Mouse (Mus musculus) lung, postnatal 4 days (tissue): ENCODE results near the gene Atp2b4.

Source experiments
- DNase-seq, 2 experiments: peaks; one replicate each; pipeline ENCODE4 v3.0.0; 2021

The Atp2b4 gene

DNA sequence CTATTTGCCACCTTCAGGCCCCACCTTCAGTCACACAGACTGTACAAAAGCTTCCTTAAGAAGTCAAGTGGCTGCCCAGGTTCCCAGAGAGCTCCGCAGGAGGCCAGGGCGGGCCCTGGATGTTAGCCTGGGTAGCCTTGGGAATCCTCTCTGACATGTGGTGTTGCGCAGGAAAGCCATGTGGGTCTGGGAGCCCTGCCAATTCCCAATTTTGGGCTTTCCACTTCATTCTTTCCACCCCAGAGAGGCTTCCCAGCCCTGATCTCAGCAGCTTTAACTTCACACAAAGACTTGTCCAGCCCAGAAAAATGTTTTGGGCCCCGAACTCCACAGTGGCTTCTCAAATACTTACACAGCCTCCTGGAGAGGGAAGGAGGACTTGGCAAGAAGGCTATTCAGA lies 56.2 kb downstream of the Atp2b4 start:
- peak; percentile 76 to 84 for DNase-seq

- no peak for DNase-seq
These were observed 58.3 kb downstream of the Atp2b4 start for GRCm38 (mm10) chr1:133742517-133742916.

- peak in 1 of 2 experiments; percentile 18 for DNase-seq
These were observed 58.9 kb downstream of the Atp2b4 start for GRCm38 (mm10) chr1:133741881-133742434.

DNA sequence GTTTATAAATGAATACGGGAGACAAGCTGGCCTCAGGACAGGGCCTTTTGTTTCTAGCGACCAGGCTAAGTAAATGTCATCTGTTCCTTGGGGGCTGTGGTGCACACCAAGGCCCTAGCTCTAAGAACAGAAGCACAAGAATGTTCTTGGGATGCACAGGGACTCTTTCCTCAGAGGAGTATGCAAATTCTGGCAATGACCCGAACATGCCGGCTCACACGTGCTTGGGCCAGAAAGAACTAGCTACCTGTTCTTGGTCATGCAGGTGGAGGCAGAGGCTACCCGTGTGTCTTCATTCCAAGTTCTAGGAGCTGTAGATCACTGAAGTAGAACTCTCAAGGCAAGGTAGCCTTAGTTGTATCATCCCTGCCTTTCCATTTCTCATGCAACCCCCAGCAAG lies 59.7 kb downstream of the Atp2b4 start:
- no peak for DNase-seq

DNA sequence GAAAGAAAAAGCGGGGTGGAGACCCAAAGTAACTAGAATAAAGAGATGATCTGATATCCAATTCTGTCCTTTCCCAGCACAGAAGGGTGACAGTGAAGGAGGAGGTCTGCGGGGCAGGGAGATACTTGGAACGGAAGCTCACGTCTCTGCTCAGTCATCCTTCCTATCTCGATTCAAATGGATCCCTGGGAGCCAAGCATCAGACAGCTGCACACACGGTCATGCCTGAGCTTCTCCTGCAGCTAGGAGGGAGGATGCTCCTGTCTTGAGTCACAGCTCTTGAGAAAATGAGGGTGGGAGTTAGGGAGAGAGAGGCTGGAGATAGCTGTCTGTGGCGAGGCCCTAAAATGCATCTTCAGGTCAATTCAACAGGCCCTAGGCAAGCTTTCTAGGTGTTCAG lies 64.2 kb downstream of the Atp2b4 start:
- DNase-seq, result no peak

DNA sequence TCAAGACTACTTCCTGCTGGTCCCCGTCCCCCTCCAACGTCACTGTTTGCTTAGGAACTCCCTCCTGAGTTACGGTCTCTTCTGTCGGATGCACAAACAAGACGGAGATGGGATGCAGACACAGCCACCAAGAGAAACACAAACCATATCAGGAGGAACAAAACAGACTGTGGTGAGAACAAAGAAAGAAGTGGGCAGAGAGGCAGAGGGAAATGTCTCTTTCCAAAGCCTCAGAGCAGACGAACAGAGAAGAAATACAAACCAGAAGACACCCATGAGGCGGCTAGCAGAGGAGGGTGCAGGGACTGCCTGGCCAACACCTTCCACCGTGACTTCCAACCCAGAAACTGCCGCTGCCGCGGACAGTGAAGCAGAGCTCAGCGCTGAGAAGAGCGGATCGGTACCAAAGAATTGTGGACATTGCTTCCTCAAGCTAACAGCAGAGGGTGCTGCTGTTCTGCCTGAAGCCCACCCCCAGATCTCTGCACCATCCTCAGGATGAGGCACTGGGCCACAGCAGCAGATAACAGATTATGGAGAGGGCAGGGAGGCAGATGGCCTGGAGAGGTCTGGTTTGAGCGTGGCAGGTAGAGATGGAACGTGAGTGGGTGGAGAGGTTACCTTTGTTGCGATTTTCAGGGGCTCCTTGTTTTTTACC lies 64.7 kb downstream of the Atp2b4 start:
- DNase-seq, result peak; percentile 64 to 74

DNA sequence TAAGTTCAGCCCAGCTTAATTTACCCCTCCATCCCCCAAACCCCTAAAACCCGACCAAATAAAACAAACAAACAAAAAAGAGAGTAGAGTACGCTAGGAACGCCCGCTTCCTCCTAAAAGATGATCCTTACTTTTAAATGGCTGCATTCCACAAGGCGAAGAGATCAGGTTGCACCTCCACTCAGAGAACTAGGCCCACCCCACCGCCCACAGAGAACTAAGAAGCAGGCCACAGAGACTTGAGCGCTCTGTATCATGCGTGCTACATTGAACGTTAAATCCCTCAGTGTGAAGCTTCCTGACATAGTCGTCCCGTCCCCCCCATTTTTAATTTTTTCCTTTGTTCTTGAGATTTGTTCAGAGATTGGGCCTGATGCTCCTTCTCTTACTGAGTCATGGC lies 68.0 kb downstream of the Atp2b4 start:
- DNase-seq, result no peak

DNA sequence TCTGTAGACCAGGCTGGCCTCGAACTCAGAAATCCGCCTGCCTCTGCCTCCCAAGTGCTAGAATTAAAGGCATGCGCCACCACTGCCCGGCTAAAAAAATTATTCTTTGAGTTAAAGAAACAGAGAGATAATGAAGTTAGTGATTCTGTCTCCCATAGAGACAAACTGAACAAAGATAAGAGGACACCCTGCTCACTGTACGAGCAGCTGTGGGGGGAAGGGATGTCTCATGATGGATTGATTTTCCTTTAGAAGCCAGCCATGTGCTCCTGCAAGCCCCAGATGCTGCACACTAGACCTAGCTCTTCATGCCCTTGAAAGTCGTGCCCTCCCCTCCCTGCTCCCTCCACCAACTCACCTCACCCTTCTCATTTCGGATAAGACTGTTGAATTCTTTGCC lies 72.5 kb downstream of the Atp2b4 start:
- DNase-seq, result no peak

- no peak for DNase-seq
These were observed 80.5 kb downstream of the Atp2b4 start for GRCm38 (mm10) chr1:133720342-133720741.

DNA sequence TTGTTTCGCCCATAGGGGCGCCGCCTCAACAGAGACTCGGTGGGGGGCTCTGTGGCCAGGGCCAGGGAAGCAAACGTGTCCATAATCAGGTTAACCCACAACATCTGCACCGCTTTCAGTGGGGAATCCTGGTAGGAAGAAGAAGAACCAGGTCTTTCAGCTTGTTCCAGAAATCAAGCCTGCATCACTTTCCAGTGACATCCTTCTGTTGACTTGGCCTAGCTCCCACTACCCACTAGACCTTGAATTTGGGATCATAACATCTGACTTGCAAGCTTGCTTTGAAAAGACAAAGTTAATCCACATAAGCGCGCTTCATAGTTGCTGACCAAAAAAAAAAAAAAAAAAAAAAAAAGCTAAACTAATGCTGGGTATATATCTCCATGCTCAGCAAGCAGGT lies 82.1 kb downstream of the Atp2b4 start:
- no peak for DNase-seq

DNA sequence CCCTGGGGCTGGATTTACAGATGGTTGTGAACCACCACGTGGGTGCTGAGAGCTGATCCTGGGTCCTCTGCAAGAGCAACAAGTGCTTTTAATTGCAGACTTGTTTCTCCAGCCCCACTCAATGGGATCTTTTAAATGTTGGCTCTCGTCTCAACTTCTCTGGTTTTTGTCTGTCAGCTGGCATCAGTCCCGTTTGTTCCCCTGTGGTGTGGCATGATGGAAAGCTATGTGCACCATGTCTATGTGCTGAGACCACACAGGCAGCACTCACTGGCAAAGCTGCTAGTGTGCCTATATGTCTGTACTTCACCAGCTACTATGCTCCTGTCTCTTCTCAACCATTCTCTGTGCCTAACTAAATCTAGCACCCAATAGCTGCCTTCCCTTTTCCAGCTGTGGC lies 82.5 kb downstream of the Atp2b4 start:
- no peak for DNase-seq

- DNase-seq, result peak; percentile 72 to 74
These were observed 84.4 kb downstream of the Atp2b4 start for GRCm38 (mm10) chr1:133716464-133716863.

GRCm38 (mm10) chr1:133715191-133715590 lies 85.7 kb downstream of the Atp2b4 start:
- no peak for DNase-seq

DNA sequence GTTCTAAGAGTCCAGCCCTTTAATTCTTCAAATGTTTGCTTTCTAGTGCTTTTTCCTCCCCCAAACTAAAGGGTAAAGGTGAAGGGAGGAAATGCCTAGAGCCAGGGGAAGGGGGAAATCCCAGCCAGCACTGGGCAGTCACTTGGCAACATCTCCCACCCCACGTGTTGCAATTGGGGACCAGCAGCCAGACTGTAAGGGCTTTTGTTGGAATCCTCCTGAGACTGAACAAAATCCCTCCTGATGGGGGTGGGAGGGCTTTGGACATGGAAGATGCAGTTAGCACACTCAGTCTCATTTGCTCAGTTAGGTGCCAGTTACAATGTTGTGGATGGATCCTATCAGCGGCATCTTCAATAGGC lies 87.9 kb downstream of the Atp2b4 start:
- peak in 1 of 2 experiments; percentile 46 for DNase-seq

- DNase-seq, result no peak
These were observed 88.4 kb downstream of the Atp2b4 start for GRCm38 (mm10) chr1:133712288-133713008.

DNA sequence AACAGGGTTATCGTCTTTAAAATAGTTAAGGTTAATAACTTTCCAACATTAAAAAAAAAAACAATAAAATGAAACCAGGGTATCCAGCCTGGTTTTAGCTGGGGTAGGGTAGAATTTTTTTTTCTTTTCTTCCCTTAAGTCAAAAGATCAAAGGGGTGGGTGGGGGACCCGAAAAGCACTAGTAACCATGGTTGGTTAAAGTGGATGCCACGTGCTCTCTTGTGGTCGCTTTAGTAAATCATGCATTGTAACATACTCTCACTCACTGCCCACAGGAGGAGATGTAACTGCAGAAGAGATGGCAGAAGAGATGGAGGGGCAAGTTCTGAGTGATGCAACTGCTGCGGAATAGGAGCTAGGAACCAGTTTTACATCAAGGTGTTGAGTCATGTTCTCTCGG lies 89.5 kb downstream of the Atp2b4 start:
- DNase-seq, result no peak

DNA sequence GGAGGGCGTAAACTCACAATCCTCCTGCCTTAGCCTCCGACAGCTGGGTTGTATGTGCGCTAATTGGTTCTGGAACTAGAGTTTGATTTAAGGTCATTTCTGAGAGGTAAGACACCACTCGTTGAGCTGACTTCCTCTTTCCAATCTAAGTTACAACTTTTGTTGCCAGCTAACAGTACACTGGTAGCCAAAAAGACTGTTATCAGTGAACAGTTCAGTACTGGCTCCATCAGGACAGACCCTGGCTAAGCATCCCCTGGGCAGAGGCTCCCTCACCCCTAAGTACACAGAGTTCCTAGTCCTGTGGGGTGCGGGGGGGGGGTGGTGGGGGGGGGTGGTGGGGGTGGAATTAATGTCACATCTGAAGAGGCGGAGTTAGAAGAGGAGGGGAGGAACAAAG lies 89.9 kb downstream of the Atp2b4 start:
- DNase-seq, result no peak

DNA sequence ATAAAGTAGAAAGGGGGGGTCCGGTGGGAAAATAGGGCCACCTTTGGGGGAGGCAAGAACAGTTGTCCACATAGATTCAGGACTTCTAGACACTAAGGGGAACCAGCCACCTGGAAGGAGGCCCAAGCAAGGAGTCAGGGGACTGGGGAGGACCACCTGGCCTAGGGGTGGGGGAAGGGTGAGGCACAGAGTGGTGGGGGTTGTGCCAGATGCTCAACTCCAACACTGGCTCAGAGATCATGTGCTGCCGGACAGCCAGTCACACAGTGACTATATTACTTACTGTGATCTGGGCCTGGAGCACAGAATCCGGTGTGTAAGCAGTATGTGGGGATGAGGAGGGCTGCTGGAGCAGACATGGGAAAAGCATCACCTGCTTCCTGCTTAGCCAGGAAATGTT lies 91.5 kb downstream of the Atp2b4 start:
- DNase-seq, result no peak

GRCm38 (mm10) chr1:133701824-133702223 lies 99.0 kb downstream of the Atp2b4 start:
- DNase-seq, result peak in 1 of 2 experiments; percentile 34

DNA sequence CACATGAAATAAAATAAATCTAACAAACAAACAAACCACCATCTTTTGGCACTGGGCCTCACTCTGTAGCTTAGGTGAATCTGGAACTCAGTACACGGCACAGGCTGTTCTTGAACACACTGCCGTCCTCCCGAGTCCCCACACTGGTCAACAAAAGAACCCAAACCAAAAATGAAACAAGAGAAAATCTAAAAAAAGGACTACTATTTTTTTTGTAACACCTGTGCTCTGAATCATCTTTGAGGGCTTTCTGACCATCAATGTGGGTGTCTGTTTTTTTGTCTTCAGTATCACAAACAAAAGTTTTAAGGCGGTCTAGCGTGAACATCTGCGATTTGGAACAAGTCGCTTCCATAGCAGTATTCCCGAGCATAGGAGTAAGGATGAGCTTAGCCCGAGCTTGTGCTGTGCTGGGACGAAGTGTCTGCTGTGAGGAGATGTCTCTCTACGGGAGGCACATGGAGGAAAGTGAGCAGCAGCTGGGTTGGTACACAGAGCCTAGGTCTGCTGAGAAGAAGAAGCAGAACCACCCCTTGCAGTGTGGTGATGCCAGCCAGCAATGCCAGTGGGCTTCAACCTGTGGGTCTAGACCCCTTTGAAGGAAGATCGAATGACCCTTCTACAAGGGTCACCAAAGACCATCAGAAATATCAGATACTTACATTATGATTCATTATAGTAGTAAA lies 102.8 kb downstream of the Atp2b4 start:
- no peak for DNase-seq

- peak; percentile 81 to 89 for DNase-seq
These were observed 104.9 kb downstream of the Atp2b4 start for GRCm38 (mm10) chr1:133695901-133696300.

DNA sequence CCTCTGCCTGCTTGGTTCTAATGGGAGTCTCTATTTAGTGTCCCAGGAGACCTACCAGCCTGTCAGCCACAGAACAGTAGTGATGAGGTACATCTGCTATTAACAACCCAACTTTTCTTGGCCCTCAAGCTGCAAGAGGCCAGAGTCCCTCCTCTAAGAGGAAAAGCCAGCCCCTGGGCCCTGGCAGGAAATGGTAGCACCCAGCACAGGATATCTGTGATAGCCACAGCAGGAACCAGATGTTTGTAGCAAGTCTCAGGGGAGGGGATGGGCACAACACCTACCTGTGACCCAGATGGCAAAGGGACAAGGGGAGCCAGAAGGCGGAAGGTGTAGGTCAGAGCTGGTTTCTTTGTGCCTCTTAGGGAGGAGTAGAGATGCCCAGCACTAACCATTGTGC lies 106.0 kb downstream of the Atp2b4 start:
- DNase-seq, result peak; percentile 37 to 61

DNA sequence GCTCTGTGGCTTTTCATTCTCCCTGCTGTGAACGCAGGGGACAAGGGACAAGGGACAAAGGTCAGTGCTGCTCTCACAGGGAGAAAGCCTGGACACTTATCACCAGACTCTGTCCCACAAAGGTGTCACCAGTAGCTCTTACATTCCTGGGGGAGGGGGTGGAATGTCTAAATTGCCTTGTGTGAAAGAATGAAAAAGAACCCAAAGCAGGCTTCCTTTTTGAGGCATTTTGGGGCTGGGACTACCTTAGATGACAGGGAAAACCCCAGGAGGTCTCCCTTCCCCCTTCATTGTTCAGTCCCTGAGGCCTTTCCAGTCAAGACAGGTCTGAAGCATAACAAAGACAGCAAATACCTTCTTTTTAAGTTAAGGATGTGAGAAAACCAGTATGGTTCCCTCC lies 106.5 kb downstream of the Atp2b4 start:
- DNase-seq, result no peak
